Mouse (Mus musculus): Measurements from ENCODE around the gene Pde10a. TPM values are rescaled to one million over a fixed set of nuclear protein-coding genes. Genes with fewer than 3 reads are reported as not detected.

Pde10a gene
- total and polyA plus RNA-seq, 3 experiments: 0.04 to 0.41 (median 0.21) TPM

DNA sequence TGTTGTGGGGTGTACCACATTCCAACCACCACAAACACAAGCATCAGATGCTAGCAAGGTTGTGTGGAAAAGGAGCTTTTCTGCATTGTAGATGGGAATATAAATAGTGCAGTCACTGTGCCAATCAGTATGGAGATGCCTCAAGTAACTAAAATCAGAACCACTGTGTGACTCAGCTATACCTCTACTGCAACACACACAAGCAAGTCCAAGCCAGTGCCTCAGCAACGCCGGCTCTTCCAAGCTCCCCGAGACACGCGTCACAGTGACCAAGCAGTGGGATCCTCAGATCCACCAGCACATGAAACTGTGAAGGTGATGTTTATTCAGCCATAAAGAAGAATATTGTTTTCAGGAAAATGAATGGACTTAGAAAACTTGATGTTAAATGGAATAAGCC lies 34.2 kb upstream of the Pde10a start:
- in situ Hi-C loops (cut with MboI; ENCODE audit: low pct_ligation_motif_present, low pct_unique_long_range_greater_than_20kb, low sequenced_read_pairs) (no loop called here), dilution Hi-C loops (cut with MboI; ENCODE audit: extremely low pct_ligation_motif_present, extremely low pct_unique_long_range_greater_than_20kb, low sequenced_read_pairs) (no loop called here)
- H3K27me3 ChIP-seq (replicated peaks): peaks cover 6% of the 10 kb centered on the region
- H3K36me3 ChIP-seq (replicated peaks in 1 of 2; ENCODE audit: control insufficient read depth in 1 of 2, insufficient read depth in 1 of 2, low read length in 1 of 2): no peaks in the 10 kb centered on the region
- TF ChIP-seq RCOR1 (conservative IDR thresholded peaks at IDR 0.05; ENCODE audit: low read depth, low read length) (no peak), HCFC1 (IDR thresholded peaks at IDR 0.05; ENCODE audit: low read depth, low read length) (no peak), MAX (IDR thresholded peaks at IDR 0.05; ENCODE audit: low read length) (no peak), E2F4 (IDR thresholded peaks at IDR 0.05; ENCODE audit: insufficient replicate concordance, low read depth, low read length) (no peak), ZKSCAN1 (IDR thresholded peaks at IDR 0.05; ENCODE audit: borderline replicate concordance, low read depth, low read length) (no peak), JUN (IDR thresholded peaks at IDR 0.05; ENCODE audit: insufficient read depth, low read depth, low read length) (no peak), JUND (conservative IDR thresholded peaks at IDR 0.05; ENCODE audit: low read depth, low read length) (no peak), MAZ (IDR thresholded peaks at IDR 0.05; ENCODE audit: low read depth, low read length) (no peak), NELFE (IDR thresholded peaks at IDR 0.05; ENCODE audit: low read depth, low read length) (no peak), MXI1 (IDR thresholded peaks at IDR 0.05; ENCODE audit: low read depth, low read length) (no peak), IRF4 (IDR thresholded peaks at IDR 0.05; ENCODE audit: low read depth, low read length) (no peak), USF1 (IDR thresholded peaks at IDR 0.05; ENCODE audit: low read depth, low read length) (no peak), POLR2AphosphoS2 (IDR thresholded peaks at IDR 0.05; ENCODE audit: low read depth, low read length) (no peak), CHD2 (IDR thresholded peaks at IDR 0.05; ENCODE audit: low read length) (no peak), USF2 (conservative IDR thresholded peaks at IDR 0.05; ENCODE audit: low read depth, low read length) (no peak), ZC3H11A (IDR thresholded peaks at IDR 0.05; ENCODE audit: low read depth, low read length) (no peak), ZMIZ1 (IDR thresholded peaks at IDR 0.05; ENCODE audit: low read depth, low read length) (no peak), PAX5 (IDR thresholded peaks at IDR 0.05; ENCODE audit: low read length) (no peak), EP300 (IDR thresholded peaks at IDR 0.05; ENCODE audit: low read length) (no peak)
- no peaks in the 10 kb centered on the region for H3K4me1 ChIP-seq (ENCODE audit: control insufficient read depth in 1 of 2, insufficient read depth in 2 of 2)
- no peak overlapping the region for H3K9ac ChIP-seq (ENCODE audit: insufficient read depth, low read depth)
- no peak overlapping the region for H3K4me3 ChIP-seq (replicated peaks in 1 of 3; ENCODE audit: low read depth in 2 of 3, low read length in 2 of 3, poor library complexity in 1 of 3)
- DNase-seq (ENCODE audit: extremely low read depth): no peak
- no peak overlapping the region for H3K4me2 ChIP-seq (ENCODE audit: insufficient read depth, low read depth, poor library complexity, severe bottlenecking)
- no peak overlapping the region for H3K27ac ChIP-seq (ENCODE audit: insufficient read depth, low read depth)
- H3K79me2 ChIP-seq (replicated peaks; ENCODE audit: control insufficient read depth, extremely low read depth, insufficient read depth, poor library complexity, severe bottlenecking): no peaks in the 10 kb centered on the region
- no peaks in the 10 kb centered on the region for H3K9me3 ChIP-seq (replicated peaks; ENCODE audit: low read length)

- DNase-seq (ENCODE audit: extremely low read depth): no peak
- in situ Hi-C loops (cut with MboI; ENCODE audit: low pct_ligation_motif_present, low pct_unique_long_range_greater_than_20kb, low sequenced_read_pairs) (no loop called here), dilution Hi-C loops (cut with MboI; ENCODE audit: extremely low pct_ligation_motif_present, extremely low pct_unique_long_range_greater_than_20kb, low sequenced_read_pairs) (no loop called here)
Measured at GRCm38 (mm10) chr17:8493461-8493860, 31.7 kb upstream of the Pde10a start.

More at GRCm38 (mm10) chr17:8493461-8493860, 31.7 kb upstream of the Pde10a start:
- H3K4me1 ChIP-seq (ENCODE audit: control insufficient read depth in 1 of 2, insufficient read depth in 2 of 2): no peaks in the 10 kb centered on the region
- no peak overlapping the region for H3K27ac ChIP-seq (ENCODE audit: insufficient read depth, low read depth)
- TF ChIP-seq TBP (conservative IDR thresholded peaks at IDR 0.05; ENCODE audit: low read depth, low read length) (no peak), ETS1 (conservative IDR thresholded peaks at IDR 0.05; ENCODE audit: low read depth, low read length) (no peak), ELF1 (IDR thresholded peaks at IDR 0.05; ENCODE audit: low read depth, low read length) (no peak), RAD21 (IDR thresholded peaks at IDR 0.05; ENCODE audit: low read depth, low read length) (no peak), IRF4 (IDR thresholded peaks at IDR 0.05; ENCODE audit: low read depth, low read length) (no peak), SIN3A (IDR thresholded peaks at IDR 0.05; ENCODE audit: low read length) (no peak)
- H3K4me2 ChIP-seq (ENCODE audit: insufficient read depth, low read depth, poor library complexity, severe bottlenecking): no peak overlapping the region
- H3K36me3 ChIP-seq (replicated peaks in 1 of 2; ENCODE audit: control insufficient read depth in 1 of 2, insufficient read depth in 1 of 2, low read length in 1 of 2): no peaks in the 10 kb centered on the region
- no peak overlapping the region for H3K4me3 ChIP-seq (replicated peaks in 1 of 3; ENCODE audit: low read depth in 2 of 3, low read length in 2 of 3, poor library complexity in 1 of 3)
- H3K9me3 ChIP-seq (replicated peaks; ENCODE audit: low read length): no peaks in the 10 kb centered on the region
- H3K9ac ChIP-seq (ENCODE audit: insufficient read depth, low read depth): no peak overlapping the region
- peaks cover 6% of the 10 kb centered on the region for H3K27me3 ChIP-seq (replicated peaks)
- no peaks in the 10 kb centered on the region for H3K79me2 ChIP-seq (replicated peaks; ENCODE audit: control insufficient read depth, extremely low read depth, insufficient read depth, poor library complexity, severe bottlenecking)

Data from CH12.LX (cell line).